Mouse (Mus musculus): ENCODE measurements around the gene Tcf7l1. TPM values are rescaled to one million over a fixed set of nuclear protein-coding genes. Genes with fewer than 3 reads are reported as not detected.

Tcf7l1 gene
- polyA plus RNA-seq, 1 experiment from 2014 or later = 6.8 TPM

- no peak overlapping the region for H3K9ac ChIP-seq (ENCODE audit: low read length)
- no peaks in the 10 kb centered on the region for H3K9me3 ChIP-seq (replicated peaks; ENCODE audit: control insufficient read depth, low read length)
- peaks cover 6% of the 10 kb centered on the region; the same call in 1 of the 2 replicates for H3K4me1 ChIP-seq (ENCODE audit: control insufficient read depth, insufficient read depth, low read length)
- H3K4me2 ChIP-seq (ENCODE audit: low read length) = no peak overlapping the region
- WGBS = 72% methylated on average over 1 of the region's 1 CpGs
- DNase-seq (ENCODE audit: low spot score) (peak; percentile 76), ATAC-seq (no peak)
- no peak overlapping the region for H3K4me3 ChIP-seq (ENCODE audit: low read depth, low read length)
- peaks cover 29% of the 10 kb centered on the region for H3K36me3 ChIP-seq (ENCODE audit: control insufficient read depth, insufficient read depth, low read length)
- H3K27me3 ChIP-seq (replicated peaks; ENCODE audit: control insufficient read depth, insufficient read depth, low read length) = no peaks in the 10 kb centered on the region
- no peak overlapping the region for H3K27ac ChIP-seq (ENCODE audit: low read depth, low read length)
These were observed 187.3 kb downstream of the Tcf7l1 start for GRCm38 (mm10) chr6:72601732-72602131.

DNA sequence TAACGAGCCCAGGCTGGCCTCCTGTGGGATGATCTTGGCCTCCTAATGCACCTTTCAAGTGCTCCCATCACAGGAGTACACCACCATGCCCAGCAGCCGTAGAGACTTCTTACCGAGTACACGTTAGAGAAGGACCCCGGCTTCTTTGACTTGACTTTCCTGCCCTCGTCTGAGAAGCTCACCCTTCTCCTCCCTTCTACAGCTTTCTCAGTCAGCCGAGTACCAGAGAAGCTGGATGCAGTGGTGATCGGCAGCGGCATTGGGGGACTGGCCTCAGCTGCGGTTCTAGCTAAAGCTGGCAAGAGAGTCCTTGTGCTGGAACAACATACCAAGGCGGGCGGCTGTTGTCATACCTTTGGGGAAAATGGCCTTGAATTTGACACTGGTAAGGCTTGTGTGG is 188.3 kb downstream of the Tcf7l1 start:
- H3K4me2 ChIP-seq (ENCODE audit: low read length) = no peak overlapping the region
- peaks cover 20% of the 10 kb centered on the region for H3K36me3 ChIP-seq (ENCODE audit: control insufficient read depth, insufficient read depth, low read length)
- 87% methylated on average over 12 of the region's 12 CpGs for WGBS
- H3K4me1 ChIP-seq (ENCODE audit: control insufficient read depth, insufficient read depth, low read length) = peaks cover 6% of the 10 kb centered on the region; the same call in 1 of the 2 replicates
- no peaks in the 10 kb centered on the region for H3K9me3 ChIP-seq (replicated peaks; ENCODE audit: control insufficient read depth, low read length)
- DNase-seq (ENCODE audit: low spot score) = no peak
- no peak overlapping the region for H3K27ac ChIP-seq (ENCODE audit: low read depth, low read length)
- H3K9ac ChIP-seq (ENCODE audit: low read length) = no peak overlapping the region
- no peaks in the 10 kb centered on the region for H3K27me3 ChIP-seq (replicated peaks; ENCODE audit: control insufficient read depth, insufficient read depth, low read length)
- no peak for ATAC-seq
- no peak overlapping the region for H3K4me3 ChIP-seq (ENCODE audit: low read depth, low read length)

GRCm38 (mm10) chr6:72600216-72600615 is 188.8 kb downstream of the Tcf7l1 start:
- H3K4me1 ChIP-seq (ENCODE audit: control insufficient read depth, insufficient read depth, low read length) = peaks cover 6% of the 10 kb centered on the region; the same call in 1 of the 2 replicates
- no peaks in the 10 kb centered on the region for H3K27me3 ChIP-seq (replicated peaks; ENCODE audit: control insufficient read depth, insufficient read depth, low read length)
- H3K27ac ChIP-seq (ENCODE audit: low read depth, low read length) = no peak overlapping the region
- WGBS = 77% methylated on average over 6 of the region's 6 CpGs
- no peaks in the 10 kb centered on the region for H3K9me3 ChIP-seq (replicated peaks; ENCODE audit: control insufficient read depth, low read length)
- no peak overlapping the region for H3K4me2 ChIP-seq (ENCODE audit: low read length)
- peaks cover 15% of the 10 kb centered on the region for H3K36me3 ChIP-seq (ENCODE audit: control insufficient read depth, insufficient read depth, low read length)
- H3K9ac ChIP-seq (ENCODE audit: low read length) = no peak overlapping the region
- H3K4me3 ChIP-seq (ENCODE audit: low read depth, low read length) = no peak overlapping the region
- ATAC-seq (no peak), DNase-seq (ENCODE audit: low spot score) (no peak)

- Histone ChIP-seq H3K4me2 (ENCODE audit: low read length) (peak overlapping the region; percentile 56), H3K27me3 (replicated peaks; ENCODE audit: control insufficient read depth, insufficient read depth, low read length) (no peaks in the 10 kb centered on the region)
- 39% methylated on average over 12 of the region's 12 CpGs for WGBS
These were observed 190.1 kb downstream of the Tcf7l1 start for GRCm38 (mm10) chr6:72598791-72599557.

GRCm38 (mm10) chr6:72597956-72598753 is 190.9 kb downstream of the Tcf7l1 start, which contains the start of the genes Elmod3 and Retsat:
TSS of gene Elmod3 (minus strand) at chr6:72598413.
TSS of gene Retsat (plus strand) at chr6:72598475.
- WGBS = 1% methylated on average over 38 of the region's 38 CpGs
- H3K4me2 ChIP-seq (ENCODE audit: low read length) = peak within 1 kb of the TSS; percentile 56
- peak; percentile 98 for DNase-seq (ENCODE audit: low spot score)
- peaks cover 6% of the 10 kb centered on the region; the same call in 1 of the 2 replicates for H3K4me1 ChIP-seq (ENCODE audit: control insufficient read depth, insufficient read depth, low read length)
- no peaks in the 10 kb centered on the region for H3K27me3 ChIP-seq (replicated peaks; ENCODE audit: control insufficient read depth, insufficient read depth, low read length)
- no peaks in the 10 kb centered on the region for H3K9me3 ChIP-seq (replicated peaks; ENCODE audit: control insufficient read depth, low read length)
- peak; percentile 93 for ATAC-seq
- H3K36me3 ChIP-seq (ENCODE audit: control insufficient read depth, insufficient read depth, low read length) = no peaks in the 10 kb centered on the region
- 0 out of 2 replicates have a peak within 1 kb of the TSS, but pooled peaks have one; percentile 27 for H3K27ac ChIP-seq (ENCODE audit: low read depth, low read length)
- H3K9ac ChIP-seq (ENCODE audit: low read length) = peak within 1 kb of the TSS; percentile 68
- peak within 1 kb of the TSS; percentile 48 for H3K4me3 ChIP-seq (ENCODE audit: low read depth, low read length)

More at GRCm38 (mm10) chr6:72598791-72599557, 190.1 kb downstream of the Tcf7l1 start:
- H3K4me1 ChIP-seq (ENCODE audit: control insufficient read depth, insufficient read depth, low read length) = peaks cover 6% of the 10 kb centered on the region; the same call in 1 of the 2 replicates
- ATAC-seq = peak; percentile 56
- no peaks in the 10 kb centered on the region for H3K9me3 ChIP-seq (replicated peaks; ENCODE audit: control insufficient read depth, low read length)
- peaks cover 2% of the 10 kb centered on the region; the same call in 1 of the 2 replicates for H3K36me3 ChIP-seq (ENCODE audit: control insufficient read depth, insufficient read depth, low read length)
- peak overlapping the region; percentile 48 for H3K4me3 ChIP-seq (ENCODE audit: low read depth, low read length)
- 0 out of 2 replicates have a peak overlapping the region, but pooled peaks have one; percentile 27 for H3K27ac ChIP-seq (ENCODE audit: low read depth, low read length)
- H3K9ac ChIP-seq (ENCODE audit: low read length) = peak overlapping the region; percentile 68
- peak; percentile 69 for DNase-seq (ENCODE audit: low spot score)

DNA sequence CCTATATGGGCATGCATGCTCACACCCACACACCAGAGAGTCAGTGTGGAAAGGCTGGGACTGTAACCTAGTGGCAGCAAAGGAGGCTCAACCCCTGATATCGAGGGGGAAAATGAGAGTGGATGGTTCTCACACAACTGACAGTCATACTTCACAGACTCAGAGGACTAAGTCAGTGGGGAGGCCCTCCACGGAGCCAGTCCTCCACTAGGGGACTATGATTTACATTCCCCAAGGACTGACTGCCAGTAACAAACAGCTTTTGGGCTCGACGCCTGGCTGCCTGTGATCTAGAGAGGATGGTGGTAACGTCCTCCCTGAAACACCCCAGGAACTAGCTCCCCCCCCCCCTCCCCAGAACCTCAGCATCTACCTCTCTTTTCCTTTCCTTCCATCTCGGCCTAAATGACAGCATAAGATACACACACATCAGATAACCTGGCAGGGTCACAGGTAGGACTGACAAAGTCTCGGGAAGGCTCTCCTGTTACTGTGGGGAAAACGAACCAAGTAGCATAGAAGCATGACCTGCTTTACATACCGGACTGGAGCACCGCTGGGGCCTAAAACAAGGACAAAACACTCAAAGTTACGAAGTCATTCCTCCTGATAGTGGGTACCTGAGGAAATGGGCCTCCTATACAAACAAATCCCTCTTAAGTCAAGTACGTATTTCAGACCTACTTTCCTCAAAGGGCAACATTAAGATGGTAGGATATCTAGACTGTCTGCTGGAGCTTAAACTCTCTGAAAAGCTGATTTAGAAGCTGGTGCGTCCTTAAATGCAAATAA is 191.8 kb downstream of the Tcf7l1 start:
- no peaks in the 10 kb centered on the region for H3K36me3 ChIP-seq (ENCODE audit: control insufficient read depth, insufficient read depth, low read length)
- no peaks in the 10 kb centered on the region for H3K27me3 ChIP-seq (replicated peaks; ENCODE audit: control insufficient read depth, insufficient read depth, low read length)
- no peaks in the 10 kb centered on the region for H3K9me3 ChIP-seq (replicated peaks; ENCODE audit: control insufficient read depth, low read length)
- H3K27ac ChIP-seq (ENCODE audit: low read depth, low read length) = no peak overlapping the region
- 53% methylated on average over 13 of the region's 13 CpGs for WGBS
- no peak for ATAC-seq
- no peak for DNase-seq (ENCODE audit: low spot score)
- peak overlapping the region; percentile 48 for H3K4me3 ChIP-seq (ENCODE audit: low read depth, low read length)
- H3K4me2 ChIP-seq (ENCODE audit: low read length) = peak overlapping the region; percentile 56
- peak overlapping the region; percentile 68 for H3K9ac ChIP-seq (ENCODE audit: low read length)
- peaks cover 6% of the 10 kb centered on the region; the same call in 1 of the 2 replicates for H3K4me1 ChIP-seq (ENCODE audit: control insufficient read depth, insufficient read depth, low read length)

DNA sequence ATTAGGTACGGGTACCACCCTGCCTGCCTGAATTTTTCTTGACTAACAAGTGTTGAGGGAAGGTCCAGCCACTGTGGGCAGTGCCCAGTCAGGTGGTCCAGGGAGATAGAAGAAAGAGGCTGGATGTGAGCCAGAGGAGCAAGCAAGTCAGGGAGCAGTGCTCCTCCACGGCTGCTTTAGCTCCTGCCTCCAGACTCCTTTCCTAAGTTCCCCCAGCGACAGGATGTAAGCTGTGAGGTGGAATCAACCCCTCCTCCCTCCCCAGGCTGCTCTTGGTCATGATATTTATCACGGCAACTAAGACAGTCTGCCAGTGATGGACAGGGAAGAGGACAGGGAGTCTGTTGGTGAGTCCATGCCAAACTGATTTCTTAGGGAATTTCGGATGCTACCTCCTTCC is 195.1 kb downstream of the Tcf7l1 start:
- Histone ChIP-seq H3K36me3 (ENCODE audit: control insufficient read depth, insufficient read depth, low read length) (no peaks in the 10 kb centered on the region), H3K9me3 (replicated peaks; ENCODE audit: control insufficient read depth, low read length) (no peaks in the 10 kb centered on the region), H3K27me3 (replicated peaks; ENCODE audit: control insufficient read depth, insufficient read depth, low read length) (no peaks in the 10 kb centered on the region), H3K27ac (ENCODE audit: low read depth, low read length) (no peak overlapping the region), H3K4me3 (ENCODE audit: low read depth, low read length) (no peak overlapping the region), H3K4me1 (ENCODE audit: control insufficient read depth, insufficient read depth, low read length) (peaks cover 5% of the 10 kb centered on the region; the same call in 1 of the 2 replicates), H3K9ac (ENCODE audit: low read length) (no peak overlapping the region), H3K4me2 (ENCODE audit: low read length) (no peak overlapping the region)
- ATAC-seq (no peak), DNase-seq (ENCODE audit: low spot score) (no peak)
- 74% methylated on average over 5 of the region's 5 CpGs for WGBS

Data from forebrain, embryonic 14.5 days (tissue).